Mouse (Mus musculus): ENCODE measurements around the gene Lmna.

The Lmna gene

GRCm38 (mm10) chr3:88516407-88516806 is 6.7 kb upstream of the Lmna start:
- ChIA-PET POLR2A (interaction anchor here (0.6 to 30.0 kb wide), 23 partner anchors 8 to 231 kb away, joined by 3 to 624 read pairs (median 7); partner anchors contain the start of genes Pmf1 (in 2 of the 4), Slc25a44 (in 1 of the 4), Smg5 (in 1 of the 4) and Tmem79 (in 1 of the 4)), CTCF (interaction anchor here in 3 of 4 experiments (0.9 to 15.7 kb wide), 7 partner anchors 9 to 181 kb away, joined by 3 to 199 read pairs (median 5); partner anchors contain the start of genes Smg5 (in 1 of the 3) and Tmem79 (in 1 of the 3))

- ChIA-PET POLR2A (interaction anchor here in 3 of 4 experiments (0.5 to 30.0 kb wide), 30 partner anchors 9 to 1798 kb away, joined by 3 to 624 read pairs (median 6); partner anchors contain the start of genes Smg5 (in 2 of the 3), Tmem79 (in 2 of the 3), Pmf1 (in 1 of the 3) and Slc25a44 (in 1 of the 3)), CTCF (interaction anchor here (0.6 to 15.7 kb wide), 10 partner anchors 10 to 374 kb away, joined by 3 to 199 read pairs (median 4); no protein-coding TSS in a partner anchor)
Measured at GRCm38 (mm10) chr3:88515095-88515386, 5.3 kb upstream of the Lmna start.

GRCm38 (mm10) chr3:88514231-88515094 is 4.7 kb upstream of the Lmna start:
- ChIA-PET CTCF (interaction anchor here (0.6 to 15.7 kb wide), 9 partner anchors 9 to 375 kb away, joined by 3 to 199 read pairs (median 4); no protein-coding TSS in a partner anchor), POLR2A (interaction anchor here in 3 of 4 experiments (0.5 to 30.0 kb wide), 28 partner anchors 9 to 837 kb away, joined by 3 to 624 read pairs (median 6); partner anchors contain the start of genes Smg5 (in 2 of the 3), Tmem79 (in 2 of the 3), Pmf1 (in 1 of the 3) and Slc25a44 (in 1 of the 3))

- ChIA-PET CTCF (interaction anchor here in 2 of 4 experiments (1.5 to 15.7 kb wide), 4 partner anchors 8 to 27 kb away, joined by 5 to 199 read pairs (median 10); no protein-coding TSS in a partner anchor), POLR2A (interaction anchor here in 2 of 4 experiments (0.5 to 30.0 kb wide), 23 partner anchors 8 to 363 kb away, joined by 3 to 624 read pairs (median 12); partner anchors contain the start of genes Smg5 (in 2 of the 2), Tmem79 (in 2 of the 2), Mex3a (in 1 of the 2) and Pmf1 (in 1 of the 2))
Measured at GRCm38 (mm10) chr3:88513546-88514115, 3.9 kb upstream of the Lmna start.

- CTCF ChIA-PET = interaction anchor here in 3 of 4 experiments (0.5 to 15.7 kb wide), 8 partner anchors 9 to 165 kb away, joined by 3 to 199 read pairs (median 4); no protein-coding TSS in a partner anchor
- POLR2A ChIA-PET = interaction anchor here in 3 of 4 experiments (0.5 to 30.0 kb wide), 35 partner anchors 7 to 363 kb away, joined by 3 to 624 read pairs (median 7); partner anchors contain the start of genes Pmf1 (in 3 of the 3), Mex3a (in 2 of the 3), Smg5 (in 2 of the 3) and Tmem79 (in 2 of the 3)
Measured at GRCm38 (mm10) chr3:88512896-88513545, 3.3 kb upstream of the Lmna start.

GRCm38 (mm10) chr3:88512141-88512895 is 2.6 kb upstream of the Lmna start:
- ChIA-PET POLR2A (interaction anchor here (0.6 to 30.0 kb wide), 45 partner anchors 9 to 362 kb away, joined by 3 to 624 read pairs (median 6); partner anchors contain the start of genes Pmf1 (in 3 of the 4), Mex3a (in 2 of the 4), Smg5 (in 2 of the 4) and Tmem79 (in 2 of the 4)), CTCF (interaction anchor here (0.5 to 15.7 kb wide), 11 partner anchors 10 to 969 kb away, joined by 3 to 199 read pairs (median 4); no protein-coding TSS in a partner anchor)

GRCm38 (mm10) chr3:88511559-88511958 is 1.8 kb upstream of the Lmna start:
- ChIA-PET POLR2A (interaction anchor here (0.5 to 30.0 kb wide), 21 partner anchors 8 to 353 kb away, joined by 3 to 624 read pairs (median 11); partner anchors contain the start of genes Pmf1 (in 3 of the 4), Smg5 (in 2 of the 4) and Tmem79 (in 2 of the 4)), CTCF (interaction anchor here in 1 of 4 experiments (3.2 to 15.7 kb wide), 2 partner anchors 10 to 25 kb away, joined by 10 to 199 read pairs; no protein-coding TSS in a partner anchor)

GRCm38 (mm10) chr3:88510421-88511289 is 899 bp upstream of the Lmna start:
- POLR2A ChIA-PET = interaction anchor here (0.6 to 30.0 kb wide), 43 partner anchors 8 to 512 kb away, joined by 3 to 624 read pairs (median 6); partner anchors contain the start of genes Smg5 (in 2 of the 4), Ssr2 (in 2 of the 4), Tmem79 (in 2 of the 4) and Bglap (in 1 of the 4)

GRCm38 (mm10) chr3:88509250-88509649 is 506 bp downstream of the Lmna start:
- ChIA-PET POLR2A (interaction anchor here (0.5 to 30.0 kb wide), 65 partner anchors 7 to 909 kb away, joined by 3 to 624 read pairs (median 4); partner anchors contain the start of genes Ssr2 (in 3 of the 4), Smg5 (in 2 of the 4), Tmem79 (in 2 of the 4) and Cks1b (in 1 of the 4)), CTCF (interaction anchor here (0.6 to 1.5 kb wide), 36 partner anchors 9 to 225 kb away, joined by 3 to 21 read pairs (median 4); partner anchors contain the start of genes Bglap2 (in 1 of the 4), Cct3 (in 1 of the 4), Lamtor2 (in 1 of the 4) and Rab25 (in 1 of the 4))

More at GRCm38 (mm10) chr3:88510421-88511289, 899 bp upstream of the Lmna start:
- CTCF ChIA-PET = interaction anchor here in 3 of 4 experiments (0.6 to 15.7 kb wide), 11 partner anchors 11 to 288 kb away, joined by 3 to 199 read pairs (median 6); partner anchors contain the start of gene Lamtor2 (in 1 of the 3)

- ChIA-PET CTCF (interaction anchor here (0.6 to 2.6 kb wide), 15 partner anchors 9 to 110 kb away, joined by 3 to 13 read pairs (median 5); partner anchors contain the start of gene Pmf1 (in 1 of the 4)), POLR2A (interaction anchor here in 3 of 4 experiments (0.6 to 30.0 kb wide), 32 partner anchors 7 to 209 kb away, joined by 3 to 624 read pairs (median 5); partner anchors contain the start of genes Pmf1 (in 2 of the 3), Smg5 (in 2 of the 3), Tmem79 (in 2 of the 3) and Cct3 (in 1 of the 3))
Measured at GRCm38 (mm10) chr3:88505765-88506164, 4.0 kb downstream of the Lmna start.

GRCm38 (mm10) chr3:88505081-88505480 is 4.7 kb downstream of the Lmna start:
- CTCF ChIA-PET = interaction anchor here (0.6 to 2.6 kb wide), 16 partner anchors 10 to 111 kb away, joined by 3 to 13 read pairs (median 5); partner anchors contain the start of gene Pmf1 (in 1 of the 4)
- POLR2A ChIA-PET = interaction anchor here in 3 of 4 experiments (0.6 to 30.0 kb wide), 31 partner anchors 8 to 254 kb away, joined by 3 to 624 read pairs (median 6); partner anchors contain the start of genes Lamtor2 (in 2 of the 3), Pmf1 (in 2 of the 3), Smg5 (in 2 of the 3) and Tmem79 (in 2 of the 3)

GRCm38 (mm10) chr3:88503881-88504746 is 5.6 kb downstream of the Lmna start:
- ChIA-PET CTCF (interaction anchor here in 2 of 4 experiments (0.6 to 3.4 kb wide), 7 partner anchors 18 to 112 kb away, joined by 3 to 17 read pairs (median 3); no protein-coding TSS in a partner anchor), POLR2A (interaction anchor here in 3 of 4 experiments (0.6 to 30.0 kb wide), 27 partner anchors 8 to 255 kb away, joined by 3 to 624 read pairs (median 6); partner anchors contain the start of genes Lamtor2 (in 2 of the 3), Lmna (in 1 of the 3), Mex3a (in 1 of the 3) and Pmf1 (in 1 of the 3))

GRCm38 (mm10) chr3:88503505-88503863 is 6.3 kb downstream of the Lmna start:
- CTCF ChIA-PET = interaction anchor here in 3 of 4 experiments (0.7 to 3.4 kb wide), 5 partner anchors 18 to 53 kb away, joined by 3 to 17 read pairs (median 4); no protein-coding TSS in a partner anchor
- POLR2A ChIA-PET = interaction anchor here in 3 of 4 experiments (0.6 to 30.0 kb wide), 25 partner anchors 8 to 361 kb away, joined by 3 to 624 read pairs (median 3); partner anchors contain the start of genes Lamtor2 (in 2 of the 3), Lmna (in 1 of the 3), Mef2d (in 1 of the 3) and Mex3a (in 1 of the 3)

All from embryonic stem cell, embryonic (primary cell).